Mouse (Mus musculus) hindbrain, embryonic 11.5 days (tissue): Measurements from ENCODE around the gene Eea1. TPM values are rescaled to one million over a fixed set of nuclear protein-coding genes. Genes with fewer than 3 reads are reported as not detected.
"Not testable (repeated sequence)": the region's sequence is repeated elsewhere in the genome, so short reads cannot be mapped to it uniquely, and the experiment has no call there.

ENCODE experiments used
- ATAC-seq: fragments of 200-750 bp; cut with Nextera tagmentation; 2 replicates; pipeline ENCODE4 v1.8.0; 2017; ENCODE audit warnings: mild to moderate bottlenecking, moderate TSS enrichment, moderate library complexity; ENCODE audit not compliant: low FRiP score
- DNase-seq: peaks from one replicate; pipeline ENCODE4 v3.0.0-alpha.2; 2015; ENCODE audit warnings: low spot score
- H3K27ac ChIP-seq: fragments of 300-500 bp; sonication (generic); 2 replicates; pipeline ENCODE4 v1.5.1; 2014; ENCODE audit warnings: mild to moderate bottlenecking, low read depth, low read length
- H3K27me3 ChIP-seq: fragments of 300-500 bp; sonication (generic); 2 replicates; pipeline ENCODE4 v1.6.1; 2014; ENCODE audit warnings: mild to moderate bottlenecking, low read length, moderate library complexity, mixed read lengths; ENCODE audit not compliant: control insufficient read depth, insufficient read depth
- H3K36me3 ChIP-seq: fragments of 300-500 bp; sonication (generic); 2 replicates; pipeline ENCODE4 v1.6.1; 2014; ENCODE audit warnings: mild to moderate bottlenecking, low read length, moderate library complexity, mixed read lengths; ENCODE audit not compliant: control insufficient read depth, insufficient read depth
- H3K4me1 ChIP-seq: fragments of 300-500 bp; sonication (generic); replicated peaks from 2 replicates; pipeline ENCODE4 v1.6.1; 2014; ENCODE audit warnings: low read length, mixed read lengths; ENCODE audit not compliant: control insufficient read depth, insufficient read depth
- H3K4me2 ChIP-seq: fragments of 300-500 bp; sonication (generic); replicated peaks from 2 replicates; pipeline ENCODE4 v1.6.1; 2014; ENCODE audit warnings: mild to moderate bottlenecking, low read depth, low read length
- H3K4me3 ChIP-seq: fragments of 300-500 bp; sonication (generic); 2 replicates; pipeline ENCODE4 v1.5.1; 2014; ENCODE audit warnings: low read depth, low read length
- H3K9ac ChIP-seq: fragments of 300-500 bp; sonication (generic); 2 replicates; pipeline ENCODE4 v1.6.1; 2014; ENCODE audit warnings: low read depth, low read length
- H3K9me3 ChIP-seq: fragments of 300-500 bp; sonication (generic); 2 replicates; pipeline ENCODE4 v1.6.1; 2016; ENCODE audit warnings: low read length; ENCODE audit not compliant: control insufficient read depth
- WGBS: fragments of 180-500 bp; shearing (Covaris S2); extraction: QIAGEN DNeasy Blood & Tissue Kit; methylation state at CpG from one replicate; pipeline ENCODE4 v1.1.7; 2014; 5-methylcytosine and 5-hydroxymethylcytosine counted together
- polyA plus RNA-seq: library from polyadenylated mRNA; unstranded; fragments of >200 nt; fragmentation: Nextera tagmentation; extraction: Ambion mirVana; gene quantifications from 2 replicates; pipeline ENCODE4 v1.2.1, GENCODE M21; 2014

The Eea1 gene
- polyA plus RNA-seq, 1 experiment from 2014 or later, result 18.4 TPM

- 83% methylated on average over 6 of the region's 6 CpGs for WGBS
- no peaks in the 10 kb centered on the region for H3K36me3 ChIP-seq
- ATAC-seq, result no peak
- DNase-seq, result no peak
- no peaks in the 10 kb centered on the region for H3K27me3 ChIP-seq
- no peak overlapping the region for H3K4me2 ChIP-seq
- no peak overlapping the region for H3K9ac ChIP-seq
- H3K4me1 ChIP-seq, result no peaks in the 10 kb centered on the region
- no peak overlapping the region for H3K27ac ChIP-seq
- no peaks in the 10 kb centered on the region for H3K9me3 ChIP-seq
- H3K4me3 ChIP-seq, result no peak overlapping the region
Observed at GRCm38 (mm10) chr10:95904668-95905067, 35.8 kb upstream of the Eea1 start.

- WGBS, result 99% methylated on average over 4 of the region's 4 CpGs
- ATAC-seq (no peak), DNase-seq (no peak)
- no peak overlapping the region for H3K27ac ChIP-seq
- no peak overlapping the region for H3K9ac ChIP-seq
- no peaks in the 10 kb centered on the region for H3K27me3 ChIP-seq
- no peaks in the 10 kb centered on the region for H3K9me3 ChIP-seq
- no peak overlapping the region for H3K4me2 ChIP-seq
- no peaks in the 10 kb centered on the region for H3K4me1 ChIP-seq
- no peaks in the 10 kb centered on the region for H3K36me3 ChIP-seq
- no peak overlapping the region for H3K4me3 ChIP-seq
Observed at GRCm38 (mm10) chr10:95909246-95909909, 31.1 kb upstream of the Eea1 start.

GRCm38 (mm10) chr10:95911016-95911415 is 29.4 kb upstream of the Eea1 start:
- Histone ChIP-seq H3K4me3 (no peak overlapping the region), H3K9ac (no peak overlapping the region), H3K4me1 (no peaks in the 10 kb centered on the region), H3K36me3 (no peaks in the 10 kb centered on the region), H3K27ac (no peak overlapping the region), H3K27me3 (no peaks in the 10 kb centered on the region), H3K4me2 (no peak overlapping the region), H3K9me3 (no peaks in the 10 kb centered on the region)
- ATAC-seq (no peak), DNase-seq (no peak)
- 81% methylated on average over 5 of the region's 5 CpGs for WGBS

GRCm38 (mm10) chr10:95914434-95915174 is 25.8 kb upstream of the Eea1 start:
- no peaks in the 10 kb centered on the region for H3K36me3 ChIP-seq
- no peaks in the 10 kb centered on the region for H3K27me3 ChIP-seq
- ATAC-seq, result no peak
- no peak overlapping the region for H3K4me3 ChIP-seq
- no peak overlapping the region for H3K9ac ChIP-seq
- 90% methylated on average over 5 of the region's 5 CpGs for WGBS
- DNase-seq, result no peak
- H3K4me2 ChIP-seq, result no peak overlapping the region
- H3K4me1 ChIP-seq, result no peaks in the 10 kb centered on the region
- H3K9me3 ChIP-seq, result no peaks in the 10 kb centered on the region
- H3K27ac ChIP-seq, result no peak overlapping the region

GRCm38 (mm10) chr10:95918716-95919115 is 21.7 kb upstream of the Eea1 start:
- 58% methylated on average over 3 of the region's 3 CpGs for WGBS
- no peak for ATAC-seq

GRCm38 (mm10) chr10:95923263-95924217 is 16.9 kb upstream of the Eea1 start:
- WGBS, result 85% methylated on average over 6 of the region's 6 CpGs
- H3K27me3 ChIP-seq, result no peaks in the 10 kb centered on the region
- no peak overlapping the region for H3K27ac ChIP-seq
- ATAC-seq, result no peak
- no peak for DNase-seq
- H3K9me3 ChIP-seq, result no peaks in the 10 kb centered on the region
- no peak overlapping the region for H3K4me3 ChIP-seq
- no peak overlapping the region for H3K4me2 ChIP-seq
- H3K4me1 ChIP-seq, result no peaks in the 10 kb centered on the region
- H3K36me3 ChIP-seq, result no peaks in the 10 kb centered on the region
- no peak overlapping the region for H3K9ac ChIP-seq

More at GRCm38 (mm10) chr10:95918716-95919115, 21.7 kb upstream of the Eea1 start:
- no peak for DNase-seq
- H3K9me3 ChIP-seq, result no peaks in the 10 kb centered on the region
- no peak overlapping the region for H3K9ac ChIP-seq
- no peaks in the 10 kb centered on the region for H3K27me3 ChIP-seq
- H3K36me3 ChIP-seq, result no peaks in the 10 kb centered on the region
- no peak overlapping the region for H3K4me2 ChIP-seq
- no peaks in the 10 kb centered on the region for H3K4me1 ChIP-seq
- H3K27ac ChIP-seq, result no peak overlapping the region
- H3K4me3 ChIP-seq, result no peak overlapping the region

- H3K9ac ChIP-seq, H3K4me2 ChIP-seq, DNase-seq, H3K36me3 ChIP-seq, H3K4me1 ChIP-seq, ATAC-seq, H3K4me3 ChIP-seq, H3K9me3 ChIP-seq, H3K27ac ChIP-seq, H3K27me3 ChIP-seq: not testable (repeated sequence)
- WGBS, result 94% methylated on average over 13 of the region's 13 CpGs
Observed at GRCm38 (mm10) chr10:95933631-95934030, 6.8 kb upstream of the Eea1 start.

GRCm38 (mm10) chr10:95940901-95941767 is 684 bp downstream of the Eea1 start:
- ATAC-seq, result peak; percentile 91

More at GRCm38 (mm10) chr10:95940901-95941767, 684 bp downstream of the Eea1 start:
- peak overlapping the region; percentile 94 for H3K4me2 ChIP-seq
- no peaks in the 10 kb centered on the region for H3K36me3 ChIP-seq
- peak overlapping the region; percentile 84 for H3K9ac ChIP-seq
- no peak for DNase-seq
- peak overlapping the region; percentile 81 for H3K27ac ChIP-seq
- H3K4me1 ChIP-seq, result no peaks in the 10 kb centered on the region
- WGBS, result 8% methylated on average over 39 of the region's 69 CpGs
- H3K9me3 ChIP-seq, result no peaks in the 10 kb centered on the region
- H3K4me3 ChIP-seq, result peak overlapping the region; percentile 78
- H3K27me3 ChIP-seq, result no peaks in the 10 kb centered on the region
